Comparison of ENCODE assay signal across 10 mouse cellular contexts in the genomic region with DNA sequence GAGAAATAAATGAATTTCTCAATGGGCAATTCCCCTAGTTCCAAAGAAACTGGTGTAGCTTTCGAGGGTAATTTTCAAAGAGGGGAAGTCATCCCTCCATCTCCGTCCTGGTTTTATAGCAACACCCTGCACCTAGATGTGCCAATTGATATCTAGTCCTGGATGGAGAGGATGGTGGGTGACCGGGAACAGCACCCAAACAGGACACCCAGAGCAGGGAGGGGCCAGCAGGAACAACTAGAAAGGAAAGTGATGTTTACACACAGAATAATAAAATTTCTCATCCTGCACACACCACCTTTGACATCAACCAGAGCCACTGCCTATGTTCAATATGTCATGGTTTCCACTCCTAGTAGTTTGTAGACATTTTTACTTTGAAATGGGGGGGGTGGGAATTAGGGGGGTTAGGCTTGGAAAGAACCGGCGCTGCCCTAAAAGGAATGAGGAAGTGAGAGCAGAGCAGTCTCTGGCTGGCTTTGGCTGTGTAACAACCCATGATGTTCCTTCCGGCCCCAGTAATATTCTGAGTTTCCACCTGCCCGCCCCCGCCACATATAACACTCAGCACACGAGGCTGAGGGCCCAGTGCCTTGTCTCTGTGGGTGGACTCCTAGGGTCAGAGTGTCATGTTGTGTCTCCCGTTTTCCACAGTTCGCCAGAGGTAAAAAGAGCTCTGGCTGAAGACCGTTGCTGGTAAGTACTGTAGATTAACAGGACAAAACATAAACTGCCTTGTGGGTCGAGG. TPM values are rescaled to one million over a fixed set of nuclear protein-coding genes. Genes with fewer than 3 reads are reported as not detected.
DNase-seq lines count a peak whose midpoint lies in the region; ATAC-seq and TF ChIP-seq lines count a peak whose summit lies in the region.
"Had no signal": no experiment of that assay in that cellular context is flagged by ENCODE, and none has a peak within 500 bp of the region (broad histone marks: within the 10 kb centered on the region; RNA-seq: fewer than 3 reads in every experiment).

A gene (plus strand): TSS at position 588 of the 748 bp plus-strand sequence.

- no peak for DNase-seq in kidney, adult 9 months
- DNase-seq in lung, postnatal 14 days, result peak; percentile 22
- no peak for DNase-seq in right cerebral cortex, postnatal 14 days
- no peak for DNase-seq in frontal cortex, postnatal 14 days (ENCODE audit: low spot score in 2 of 2)
- DNase-seq in gastrocnemius, adult 18-20 months (ENCODE audit: low spot score), result no peak
- DNase-seq: right cerebral cortex, postnatal 25 days had no signal

- TF ChIP-seq POLR2A in bone marrow macrophage, adult 2 months (IDR thresholded peaks at IDR 0.05; ENCODE audit: borderline replicate concordance, low read depth, low read length), result no peak

- no peak for TF ChIP-seq CTCF in bone marrow macrophage, adult 2 months (IDR thresholded peaks at IDR 0.05; ENCODE audit: low read depth, low read length)

- peaks cover 9% of the 10 kb centered on the region; the same call in 1 of the 2 replicates for H3K4me1 ChIP-seq in kidney, embryonic 14.5 days (ENCODE audit: control insufficient read depth, insufficient read depth, low read length)
- peaks cover 14% of the 10 kb centered on the region for H3K4me1 ChIP-seq in bone marrow macrophage, adult 2 months (ENCODE audit: control insufficient read depth, insufficient read depth, low read length)
- no peaks in the 10 kb centered on the region for H3K4me1 ChIP-seq in stomach, embryonic 15.5 days

- H3K9ac ChIP-seq in kidney, embryonic 14.5 days (ENCODE audit: low read depth, low read length), result no peak within 1 kb of the TSS
- H3K9ac ChIP-seq in stomach, embryonic 15.5 days, result no peak within 1 kb of the TSS
- H3K9ac ChIP-seq: limb, embryonic 15.5 days had no signal

- no peak within 1 kb of the TSS for H3K4me3 ChIP-seq in kidney, embryonic 14.5 days (ENCODE audit: low read length)
- H3K4me3 ChIP-seq in bone marrow macrophage, adult 2 months (ENCODE audit: insufficient read depth, low read length), result peak within 1 kb of the TSS; percentile 93
- no peak within 1 kb of the TSS for H3K4me3 ChIP-seq in stomach, embryonic 15.5 days (replicated peaks)
- H3K4me3 ChIP-seq: limb, embryonic 15.5 days had no signal

- no peak within 1 kb of the TSS for H3K27ac ChIP-seq in kidney, embryonic 14.5 days (ENCODE audit: low read depth, low read length)
- H3K27ac ChIP-seq in bone marrow macrophage, adult 2 months (ENCODE audit: insufficient read depth, low read depth, low read length), result peak within 1 kb of the TSS; percentile 89
- no peak within 1 kb of the TSS for H3K27ac ChIP-seq in stomach, embryonic 15.5 days
- H3K27ac ChIP-seq: limb, embryonic 15.5 days had no signal

- no peak within 1 kb of the TSS; the same call in 1 of the 2 replicates for H3K4me2 ChIP-seq in kidney, embryonic 14.5 days (replicated peaks; ENCODE audit: low read depth, low read length)
- H3K4me2 ChIP-seq in stomach, embryonic 15.5 days, result peak within 1 kb of the TSS; percentile 4; the same call in 1 of the 2 replicates
- H3K4me2 ChIP-seq: limb, embryonic 15.5 days had no signal

- WGBS in kidney, embryonic 14.5 days, result 37% methylated on average over 13 of the region's 13 CpGs
- 42% methylated on average over 13 of the region's 13 CpGs for WGBS in stomach, embryonic 15.5 days

- no peaks in the 10 kb centered on the region for H3K9me3 ChIP-seq in kidney, embryonic 14.5 days (ENCODE audit: control insufficient read depth, low read length)
- no peaks in the 10 kb centered on the region for H3K9me3 ChIP-seq in stomach, embryonic 15.5 days
- H3K9me3 ChIP-seq: limb, embryonic 15.5 days had no signal

- ATAC-seq in kidney, embryonic 14.5 days (ENCODE audit: low FRiP score, low TSS enrichment), result peak; percentile 59; the same call in 1 of the 2 replicates
- no peak; the same call in 1 of the 2 replicates for ATAC-seq in stomach, embryonic 15.5 days (ENCODE audit: insufficient read depth, low FRiP score, low read depth)

- no peaks in the 10 kb centered on the region for H3K36me3 ChIP-seq in kidney, embryonic 14.5 days (ENCODE audit: control insufficient read depth, insufficient read depth, low read length)
- no peaks in the 10 kb centered on the region for H3K36me3 ChIP-seq in stomach, embryonic 15.5 days
- H3K36me3 ChIP-seq: limb, embryonic 15.5 days had no signal

- no peaks in the 10 kb centered on the region for H3K27me3 ChIP-seq in kidney, embryonic 14.5 days (ENCODE audit: control insufficient read depth, insufficient read depth, low read length)
- H3K27me3 ChIP-seq in stomach, embryonic 15.5 days (replicated peaks), result no peaks in the 10 kb centered on the region
- H3K27me3 ChIP-seq: limb, embryonic 15.5 days had no signal

RNA-seq across cellular contexts. Expression of the gene that starts here (rescaled TPM):
- 0.66 and 0.93 TPM in 2 replicates for polyA plus RNA-seq in kidney, embryonic 14.5 days (2014; fragmentation: Nextera tagmentation; extraction: Ambion mirVana)
- 8.0 and 11.4 TPM in 2 replicates for polyA plus RNA-seq in bone marrow macrophage, adult 2 months (2012; ENCODE audit: insufficient read depth, insufficient read length, missing spikeins)
- polyA plus RNA-seq in stomach, embryonic 15.5 days (2015; fragmentation: Nextera tagmentation; extraction: Ambion mirVana), result 1.2 TPM in 2 replicates
- total RNA-seq in gastrocnemius, adult 18-20 months (2021), result 1 to 10 TPM; 2.2 to 2.4 TPM

Comparison
In these comparisons a context has a peak if more than half of its experiments do, and no peak if none do; other contexts are left out.
1. Peak in ATAC-seq in kidney, embryonic 14.5 days; RNA of the gene not detected or under 1 TPM.